Mouse (Mus musculus): ENCODE measurements around the gene Tmem121. TPM values are rescaled to one million over a fixed set of nuclear protein-coding genes. Genes with fewer than 3 reads are reported as not detected.

Gene Tmem121
- total RNA-seq, 2 experiments from 2014 or later: 0.14 TPM; not detected in 1

- peak; percentile 62 for DNase-seq (ENCODE audit: low spot score)
Measured at GRCm38 (mm10) chr12:113148381-113149035, 37.2 kb upstream of the Tmem121 start.

GRCm38 (mm10) chr12:113149341-113149740 is 36.4 kb upstream of the Tmem121 start:
- DNase-seq (ENCODE audit: low spot score): no peak

GRCm38 (mm10) chr12:113149896-113150295 is 35.8 kb upstream of the Tmem121 start:
- no peak for DNase-seq (ENCODE audit: low spot score)

GRCm38 (mm10) chr12:113150591-113150990 is 35.1 kb upstream of the Tmem121 start:
- no peak for DNase-seq (ENCODE audit: low spot score)

- no peak for DNase-seq (ENCODE audit: low spot score)
Measured at GRCm38 (mm10) chr12:113151046-113151445, 34.7 kb upstream of the Tmem121 start.

GRCm38 (mm10) chr12:113151661-113152271 is 34.0 kb upstream of the Tmem121 start:
- DNase-seq (ENCODE audit: low spot score): peak; percentile 69

- DNase-seq (ENCODE audit: low spot score): peak; percentile 50
Measured at GRCm38 (mm10) chr12:113152272-113152661, 33.5 kb upstream of the Tmem121 start.

GRCm38 (mm10) chr12:113152991-113153525 is 32.7 kb upstream of the Tmem121 start:
- DNase-seq (ENCODE audit: low spot score): no peak

GRCm38 (mm10) chr12:113153971-113154370 is 31.8 kb upstream of the Tmem121 start:
- DNase-seq (ENCODE audit: low spot score): peak; percentile 34

GRCm38 (mm10) chr12:113154747-113155075 is 31.0 kb upstream of the Tmem121 start:
- DNase-seq (ENCODE audit: low spot score): no peak

GRCm38 (mm10) chr12:113155076-113155771 is 30.5 kb upstream of the Tmem121 start:
- DNase-seq (ENCODE audit: low spot score): peak; percentile 37

- peak; percentile 99 for DNase-seq (ENCODE audit: low spot score)
Measured at GRCm38 (mm10) chr12:113155887-113156539, 29.7 kb upstream of the Tmem121 start, which contains the start of gene Tedc1. Gene Tedc1 (plus strand): TSS chr12:113156421.

GRCm38 (mm10) chr12:113156540-113156929 is 29.2 kb upstream of the Tmem121 start:
- no peak for DNase-seq (ENCODE audit: low spot score)

- DNase-seq (ENCODE audit: low spot score): no peak
Measured at GRCm38 (mm10) chr12:113157002-113157401, 28.7 kb upstream of the Tmem121 start.

- no peak for DNase-seq (ENCODE audit: low spot score)
Measured at GRCm38 (mm10) chr12:113157521-113157920, 28.2 kb upstream of the Tmem121 start.

GRCm38 (mm10) chr12:113157971-113158370 is 27.8 kb upstream of the Tmem121 start:
- no peak for DNase-seq (ENCODE audit: low spot score)

- DNase-seq (ENCODE audit: low spot score): no peak
Measured at GRCm38 (mm10) chr12:113163561-113164006, 22.1 kb upstream of the Tmem121 start.

- no peak for DNase-seq (ENCODE audit: low spot score)
Measured at GRCm38 (mm10) chr12:113168031-113168536, 17.6 kb upstream of the Tmem121 start.

GRCm38 (mm10) chr12:113176960-113177725 is 8.6 kb upstream of the Tmem121 start:
- DNase-seq (ENCODE audit: low spot score): no peak

GRCm38 (mm10) chr12:113181020-113181419 is 4.7 kb upstream of the Tmem121 start:
- no peak for DNase-seq (ENCODE audit: low spot score)

- DNase-seq (ENCODE audit: low spot score): no peak
Measured at GRCm38 (mm10) chr12:113184945-113185344, 785 bp upstream of the Tmem121 start.

All from gastrocnemius, adult 18-20 months (tissue).